Mouse (Mus musculus) lung, postnatal 0 days (tissue): ENCODE results near the gene Bcar3.

Source experiments
- CTCF ChIP-seq: IDR thresholded peaks from 2 replicates; pipeline ENCODE4 v1.5.1; 2016; ENCODE audit warnings: antibody characterized with exemption, mild to moderate bottlenecking
- EP300 ChIP-seq: IDR thresholded peaks from 2 replicates; pipeline ENCODE4 v1.6.1; 2016; ENCODE audit warnings: antibody characterized with exemption, mild to moderate bottlenecking, control low read depth

DNA sequence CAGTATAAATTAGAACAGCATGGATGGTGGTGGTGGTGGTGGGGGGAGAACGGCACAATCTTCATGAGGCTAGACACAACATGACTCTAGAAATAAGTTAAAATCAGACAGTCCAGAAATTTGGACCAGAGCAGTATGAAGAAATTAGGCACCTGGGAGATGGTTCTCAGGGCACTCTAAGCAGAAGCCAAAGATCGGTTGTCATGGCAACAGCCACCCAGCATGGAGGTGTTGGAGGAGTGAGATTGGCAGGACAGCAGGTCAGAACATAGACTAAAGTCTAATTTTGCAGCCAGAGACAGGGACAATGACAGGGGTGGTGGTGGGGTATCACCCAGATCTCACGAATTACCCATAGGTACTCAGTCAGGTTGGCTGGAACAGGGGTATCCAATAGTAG lies 182.7 kb downstream of the Bcar3 start:
- TF ChIP-seq EP300 (no peak), CTCF (no peak)
